In genomic region chr12:80259216-80260055, GRCm38 (mm10) we compare ENCODE assay signal across 8 mouse cellular contexts. TPM values are rescaled to one million over a fixed set of nuclear protein-coding genes. Genes with fewer than 3 reads are reported as not detected.
DNase-seq lines count a peak whose midpoint lies in the region; ATAC-seq and TF ChIP-seq lines count a peak whose summit lies in the region.

No protein-coding gene starts in this region.

- peak; percentile 74 for DNase-seq in adrenal gland, postnatal 25 days
- DNase-seq in heart, embryonic 10.5 days (ENCODE audit: low spot score), result peak; percentile 85
- DNase-seq in natural killer cell, adult 2 months (ENCODE audit: low spot score in 2 of 2), result peak; percentile 4 to 23
- DNase-seq in stomach, postnatal 0 days (ENCODE audit: low spot score), result peak; percentile 87

- peak overlapping the region; percentile 88 for H3K9ac ChIP-seq in embryonic facial prominence, embryonic 12.5 days
- peak overlapping the region; percentile 91 for H3K9ac ChIP-seq in kidney, embryonic 14.5 days (ENCODE audit: low read depth, low read length)
- H3K9ac ChIP-seq in liver, embryonic 12.5 days, result peak overlapping the region; percentile 72
- H3K9ac ChIP-seq in stomach, postnatal 0 days (ENCODE audit: low read length), result peak overlapping the region; percentile 91

- no peak for TF ChIP-seq EP300 in stomach, postnatal 0 days (optimal IDR thresholded peaks at IDR 0.05)

- WGBS in embryonic facial prominence, embryonic 12.5 days, result under 1% methylated on average over 64 of the region's 64 CpGs
- WGBS in heart, embryonic 10.5 days, result under 1% methylated on average over 63 of the region's 64 CpGs
- whole genome bisulfite sequencing in kidney, embryonic 14.5 days, result under 1% methylated on average over 56 of the region's 64 CpGs
- WGBS in liver, embryonic 12.5 days (ENCODE audit: insufficient replicate concordance), result under 1% methylated on average over 60 of the region's 64 CpGs
- 0% methylated on average over 54 of the region's 64 CpGs for WGBS in stomach, postnatal 0 days

- H3K27me3 ChIP-seq in C2C12 (ENCODE audit: control insufficient read depth, insufficient read depth, insufficient read length), result no peaks in the 10 kb centered on the region
- no peaks in the 10 kb centered on the region for H3K27me3 ChIP-seq in embryonic facial prominence, embryonic 12.5 days
- H3K27me3 ChIP-seq in heart, embryonic 10.5 days (ENCODE audit: insufficient read depth, poor library complexity, severe bottlenecking), result no peaks in the 10 kb centered on the region
- no peaks in the 10 kb centered on the region for H3K27me3 ChIP-seq in kidney, embryonic 14.5 days (ENCODE audit: control insufficient read depth, insufficient read depth, low read length)
- peaks cover 62% of the 10 kb centered on the region for H3K27me3 ChIP-seq in liver, embryonic 12.5 days (replicated peaks)
- no peaks in the 10 kb centered on the region for H3K27me3 ChIP-seq in stomach, postnatal 0 days (ENCODE audit: control insufficient read depth, insufficient read depth, low read length)

- H3K4me3 ChIP-seq in C2C12 (ENCODE audit: insufficient read depth, poor library complexity, severe bottlenecking), result peak overlapping the region; percentile 89
- H3K4me3 ChIP-seq in embryonic facial prominence, embryonic 12.5 days, result peak overlapping the region; percentile 76
- peak overlapping the region; percentile 94 for H3K4me3 ChIP-seq in heart, embryonic 10.5 days
- peak overlapping the region; percentile 84 for H3K4me3 ChIP-seq in kidney, embryonic 14.5 days (ENCODE audit: low read length)
- peak overlapping the region; percentile 65 for H3K4me3 ChIP-seq in liver, embryonic 12.5 days
- H3K4me3 ChIP-seq in stomach, postnatal 0 days (ENCODE audit: low read depth, low read length), result peak overlapping the region; percentile 87

- peaks cover 53% of the 10 kb centered on the region for H3K79me3 ChIP-seq in C2C12 (ENCODE audit: low read depth)

- no peaks in the 10 kb centered on the region for H3K9me3 ChIP-seq in embryonic facial prominence, embryonic 12.5 days
- no peaks in the 10 kb centered on the region for H3K9me3 ChIP-seq in heart, embryonic 10.5 days
- no peaks in the 10 kb centered on the region for H3K9me3 ChIP-seq in kidney, embryonic 14.5 days (ENCODE audit: control insufficient read depth, low read length)
- no peaks in the 10 kb centered on the region for H3K9me3 ChIP-seq in liver, embryonic 12.5 days (replicated peaks)
- H3K9me3 ChIP-seq in stomach, postnatal 0 days (ENCODE audit: control insufficient read depth, low read length), result no peaks in the 10 kb centered on the region

- peak; percentile 87 for ATAC-seq in embryonic facial prominence, embryonic 12.5 days (ENCODE audit: insufficient number of reproducible peaks, insufficient read depth, low FRiP score, low TSS enrichment)
- ATAC-seq in kidney, embryonic 14.5 days (ENCODE audit: low FRiP score, low TSS enrichment), result peak; percentile 87
- ATAC-seq in liver, embryonic 12.5 days, result peak; percentile 53
- peak; percentile 69 for ATAC-seq in stomach, postnatal 0 days (ENCODE audit: low FRiP score, low TSS enrichment)

- TF ChIP-seq CTCF in C2C12 (IDR thresholded peaks at IDR 0.05; ENCODE audit: control insufficient read depth, insufficient read depth, insufficient read length), result no peak
- TF ChIP-seq CTCF in stomach, postnatal 0 days (IDR thresholded peaks at IDR 0.05; ENCODE audit: low read depth), result peak; percentile 52

- peaks cover 33% of the 10 kb centered on the region for H3K36me3 ChIP-seq in C2C12 (ENCODE audit: control insufficient read depth, insufficient read depth)
- H3K36me3 ChIP-seq in embryonic facial prominence, embryonic 12.5 days, result no peaks in the 10 kb centered on the region
- H3K36me3 ChIP-seq in heart, embryonic 10.5 days, result no peaks in the 10 kb centered on the region; the same call in 1 of the 2 replicates
- no peaks in the 10 kb centered on the region for H3K36me3 ChIP-seq in kidney, embryonic 14.5 days (ENCODE audit: control insufficient read depth, insufficient read depth, low read length)
- H3K36me3 ChIP-seq in liver, embryonic 12.5 days, result no peaks in the 10 kb centered on the region
- H3K36me3 ChIP-seq in stomach, postnatal 0 days (ENCODE audit: control insufficient read depth, insufficient read depth, low read length), result no peaks in the 10 kb centered on the region

- H3ac ChIP-seq in C2C12 (ENCODE audit: control insufficient read depth, insufficient read length, low read depth), result peak overlapping the region; percentile 82

- peak overlapping the region; percentile 82 for H3K4me2 ChIP-seq in embryonic facial prominence, embryonic 12.5 days (replicated peaks)
- H3K4me2 ChIP-seq in kidney, embryonic 14.5 days (replicated peaks; ENCODE audit: low read depth, low read length), result peak overlapping the region; percentile 82
- H3K4me2 ChIP-seq in liver, embryonic 12.5 days, result peak overlapping the region; percentile 76
- H3K4me2 ChIP-seq in stomach, postnatal 0 days (replicated peaks; ENCODE audit: low read depth), result peak overlapping the region; percentile 78

- peaks cover 18% of the 10 kb centered on the region for H3K4me1 ChIP-seq in embryonic facial prominence, embryonic 12.5 days
- H3K4me1 ChIP-seq in heart, embryonic 10.5 days, result peaks cover 45% of the 10 kb centered on the region
- H3K4me1 ChIP-seq in kidney, embryonic 14.5 days (ENCODE audit: control insufficient read depth, insufficient read depth, low read length), result peaks cover 19% of the 10 kb centered on the region
- peaks cover 15% of the 10 kb centered on the region; the same call in 1 of the 2 replicates for H3K4me1 ChIP-seq in liver, embryonic 12.5 days
- H3K4me1 ChIP-seq in stomach, postnatal 0 days (replicated peaks; ENCODE audit: control insufficient read depth, insufficient read depth), result no peaks in the 10 kb centered on the region

- peak overlapping the region; percentile 98 for H3K27ac ChIP-seq in embryonic facial prominence, embryonic 12.5 days
- H3K27ac ChIP-seq in heart, embryonic 10.5 days, result peak overlapping the region; percentile 98
- peak overlapping the region; percentile 98 for H3K27ac ChIP-seq in kidney, embryonic 14.5 days (ENCODE audit: low read depth, low read length)
- H3K27ac ChIP-seq in liver, embryonic 12.5 days, result peak overlapping the region; percentile 81
- H3K27ac ChIP-seq in stomach, postnatal 0 days (replicated peaks), result peak overlapping the region; percentile 98

- H3K79me2 ChIP-seq in C2C12 (ENCODE audit: control insufficient read depth, insufficient read depth), result peaks cover 57% of the 10 kb centered on the region

TF ChIP-seq in C2C12, 6 proteins besides CTCF, POLR2A, EP300 and RAD21:
- TF ChIP-seq MAX (IDR thresholded peaks at IDR 0.05) (peak; percentile 6), CEBPB (IDR thresholded peaks at IDR 0.05; ENCODE audit: low read depth) (no peak)

RNA-seq across cellular contexts. Expression of gene Actn1, which starts 0.7 kb away (rescaled TPM):
- polyA plus RNA-seq in C2C12 (2012; fragmentation: generic; extraction: Trizol), result 301 TPM
- 35.0 and 37.3 TPM in 2 replicates for total RNA-seq in adrenal gland, postnatal 25 days (2021)
- polyA plus RNA-seq in embryonic facial prominence, embryonic 12.5 days (2016; fragmentation: Nextera tagmentation; extraction: Ambion mirVana), result 43.0 and 46.5 TPM in 2 replicates
- 62.6 and 67.8 TPM in 2 replicates for polyA plus RNA-seq in heart, embryonic 10.5 days (2016; fragmentation: Nextera tagmentation; extraction: Ambion mirVana)
- 38.3 and 52.6 TPM in 2 replicates for polyA plus RNA-seq in kidney, embryonic 14.5 days (2014; fragmentation: Nextera tagmentation; extraction: Ambion mirVana)
- polyA plus RNA-seq in liver, embryonic 12.5 days (2016; fragmentation: Nextera tagmentation; extraction: Ambion mirVana), result 15.6 and 15.9 TPM in 2 replicates
- polyA plus RNA-seq in stomach, postnatal 0 days (2015; fragmentation: Nextera tagmentation; extraction: Ambion mirVana), result 32.2 and 36.8 TPM in 2 replicates

Comparison
In these comparisons a context has a peak if more than half of its experiments do, and no peak if none do; other contexts are left out.
1. Peak in every context shown above with its lines: DNase-seq, ATAC-seq, H3K4me3 ChIP-seq and H3K27ac ChIP-seq.
2. DNase-seq: peak in every context shown above with its lines; median percentile 87 in stomach, postnatal 0 days; 85 in heart, embryonic 10.5 days; 74 in adrenal gland, postnatal 25 days; 14 in natural killer cell, adult 2 months.